Mouse (Mus musculus) heart, embryonic 16.5 days (tissue): ENCODE measurements around the gene Cyld. TPM values are rescaled to one million over a fixed set of nuclear protein-coding genes. Genes with fewer than 3 reads are reported as not detected.

ENCODE experiments used
- ATAC-seq: fragments of 200-750 bp; cut with Nextera tagmentation; replicated peaks from 2 replicates; pipeline ENCODE4 v1.8.0; 2017; ENCODE audit warnings: moderate number of reproducible peaks; ENCODE audit not compliant: insufficient read depth, low FRiP score; ENCODE audit errors: extremely low read depth
- H3K27ac ChIP-seq: fragments of 300-500 bp; sonication (generic); 2 replicates; pipeline ENCODE4 v1.5.1; 2014; ENCODE audit warnings: mild to moderate bottlenecking, low read length, control low read depth, moderate library complexity
- H3K27me3 ChIP-seq: fragments of 300-500 bp; sonication (generic); 2 replicates; pipeline ENCODE4 v1.6.1; 2014; ENCODE audit warnings: low read length, mixed read lengths; ENCODE audit not compliant: control insufficient read depth, insufficient read depth
- H3K36me3 ChIP-seq: fragments of 300-500 bp; sonication (generic); 2 replicates; pipeline ENCODE4 v1.6.1; 2014; ENCODE audit not compliant: control insufficient read depth, insufficient read depth
- H3K4me1 ChIP-seq: fragments of 300-500 bp; sonication (generic); 2 replicates; pipeline ENCODE4 v1.6.1; 2014; ENCODE audit warnings: low read length, mixed read lengths; ENCODE audit not compliant: control insufficient read depth, insufficient read depth
- H3K4me2 ChIP-seq: fragments of 300-500 bp; sonication (generic); 2 replicates; pipeline ENCODE4 v1.6.1; 2014; ENCODE audit warnings: low read depth, mild to moderate bottlenecking, control low read depth, low read length
- H3K4me3 ChIP-seq: fragments of 300-500 bp; sonication (generic); 2 replicates; pipeline ENCODE4 v1.5.1; 2014; ENCODE audit warnings: mild to moderate bottlenecking, control low read depth, low read length
- H3K9ac ChIP-seq: fragments of 300-500 bp; sonication (generic); 2 replicates; pipeline ENCODE4 v1.6.1; 2014; ENCODE audit warnings: low read length, control low read depth
- H3K9me3 ChIP-seq: fragments of 300-500 bp; sonication (generic); replicated peaks from 2 replicates; pipeline ENCODE4 v1.6.1; 2016; ENCODE audit warnings: low read length; ENCODE audit not compliant: control insufficient read depth
- WGBS: fragments of 180-500 bp; shearing (Covaris S2); extraction: QIAGEN DNeasy Blood & Tissue Kit; methylation state at CpG from one replicate; pipeline ENCODE4 v1.1.7; 2014; 5-methylcytosine and 5-hydroxymethylcytosine counted together
- polyA plus RNA-seq: library from polyadenylated mRNA; unstranded; fragments of >200 nt; fragmentation: Nextera tagmentation; extraction: Ambion mirVana; gene quantifications from 2 replicates; pipeline ENCODE4 v1.2.1, GENCODE M21; 2015

Cyld gene
- polyA plus RNA-seq, 1 experiment from 2014 or later: 12.7 TPM

DNA sequence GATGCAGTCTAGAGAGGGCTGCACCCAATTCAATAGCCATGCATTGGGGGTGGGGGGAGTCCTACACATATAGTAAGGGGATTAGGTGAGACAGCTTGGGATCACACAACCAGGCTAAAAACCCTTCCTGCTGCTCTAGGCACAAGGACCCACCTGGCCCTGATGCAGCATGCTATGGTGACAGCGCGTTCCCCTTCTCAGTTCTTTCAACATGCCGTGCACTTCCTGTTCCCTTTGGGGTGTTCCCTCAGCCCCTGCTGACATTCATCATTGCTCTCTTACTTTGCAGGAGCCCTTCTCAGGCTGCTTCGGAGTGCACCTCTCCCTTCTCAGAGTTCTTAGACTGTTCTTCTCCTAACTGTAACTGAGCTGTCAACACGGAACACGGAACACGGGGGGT, 2.5 kb upstream of the Cyld start:
- 64% methylated on average over 7 of the region's 7 CpGs for WGBS
- no peak overlapping the region for H3K4me3 ChIP-seq

DNA sequence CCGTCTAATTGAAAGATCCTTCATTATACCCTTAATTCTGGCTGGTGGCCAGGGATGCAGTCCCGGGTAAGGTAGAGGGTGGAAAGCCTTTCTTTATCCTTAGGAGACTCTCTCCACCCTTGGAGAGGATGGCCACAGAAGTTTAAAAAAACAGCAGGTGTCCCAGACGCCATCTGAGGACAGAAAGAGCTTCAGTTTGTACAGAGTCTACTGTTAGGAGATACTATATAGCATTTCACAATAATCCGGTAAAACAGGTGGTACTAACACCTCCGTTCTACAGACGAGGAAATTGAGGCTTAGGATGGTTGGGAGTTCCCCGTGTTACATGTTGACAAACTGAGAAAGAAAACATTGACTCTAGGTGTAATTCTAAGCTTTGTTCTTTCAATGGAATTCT, 600 bp upstream of the Cyld start:
- Histone ChIP-seq H3K27ac (no peak overlapping the region), H3K9me3 (no peaks in the 10 kb centered on the region)
- 18% methylated on average over 7 of the region's 7 CpGs for WGBS

More for the DNA sequence above, 2.5 kb upstream of the Cyld start:
- Histone ChIP-seq H3K27ac (no peak overlapping the region), H3K9ac (no peak overlapping the region), H3K9me3 (no peaks in the 10 kb centered on the region), H3K4me2 (no peak overlapping the region), H3K36me3 (no peaks in the 10 kb centered on the region), H3K27me3 (no peaks in the 10 kb centered on the region), H3K4me1 (peaks cover 10% of the 10 kb centered on the region)
- ATAC-seq: no peak

GRCm38 (mm10) chr8:88697642-88698031, 809 bp downstream of the Cyld start:
- Histone ChIP-seq H3K9me3 (no peaks in the 10 kb centered on the region), H3K27me3 (no peaks in the 10 kb centered on the region), H3K27ac (peak overlapping the region; percentile 82), H3K36me3 (no peaks in the 10 kb centered on the region), H3K4me3 (peak overlapping the region; percentile 90), H3K4me1 (peaks cover 8% of the 10 kb centered on the region), H3K4me2 (peak overlapping the region; percentile 82), H3K9ac (peak overlapping the region; percentile 91)
- 12% methylated on average over 4 of the region's 4 CpGs for WGBS
- ATAC-seq: no peak

More for the DNA sequence above, 600 bp upstream of the Cyld start:
- Histone ChIP-seq H3K36me3 (no peaks in the 10 kb centered on the region), H3K4me1 (peaks cover 10% of the 10 kb centered on the region), H3K9ac (peak overlapping the region; percentile 26; the same call in 1 of the 2 replicates), H3K27me3 (no peaks in the 10 kb centered on the region), H3K4me2 (peak overlapping the region; percentile 71), H3K4me3 (peak overlapping the region; percentile 90)
- ATAC-seq: no peak

DNA sequence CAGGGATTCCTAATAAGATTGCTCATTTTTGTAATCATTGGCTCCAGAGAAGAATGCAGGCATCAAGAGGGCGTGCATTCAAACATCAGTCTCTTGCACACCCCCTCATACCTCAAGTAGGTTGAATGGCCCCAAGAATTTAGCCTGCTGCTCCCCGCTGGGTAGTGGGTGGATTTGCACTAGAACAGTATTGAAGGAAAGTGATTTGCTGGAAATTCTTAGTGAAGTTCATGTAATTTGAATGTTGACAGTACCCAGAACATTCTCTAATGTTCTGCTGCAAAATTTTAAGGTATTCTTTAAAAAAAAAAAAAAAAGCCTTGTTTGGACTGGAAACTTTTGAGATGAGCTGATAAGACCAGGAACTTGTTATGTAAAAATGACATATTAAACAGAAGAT, 1.2 kb downstream of the Cyld start:
- Histone ChIP-seq H3K4me2 (peak overlapping the region; percentile 82), H3K9me3 (no peaks in the 10 kb centered on the region), H3K36me3 (no peaks in the 10 kb centered on the region), H3K9ac (peak overlapping the region; percentile 91), H3K27me3 (no peaks in the 10 kb centered on the region), H3K4me1 (peaks cover 8% of the 10 kb centered on the region), H3K4me3 (peak overlapping the region; percentile 90), H3K27ac (no peak overlapping the region)
- WGBS: 46% methylated on average over 2 of the region's 2 CpGs
- no peak for ATAC-seq

DNA sequence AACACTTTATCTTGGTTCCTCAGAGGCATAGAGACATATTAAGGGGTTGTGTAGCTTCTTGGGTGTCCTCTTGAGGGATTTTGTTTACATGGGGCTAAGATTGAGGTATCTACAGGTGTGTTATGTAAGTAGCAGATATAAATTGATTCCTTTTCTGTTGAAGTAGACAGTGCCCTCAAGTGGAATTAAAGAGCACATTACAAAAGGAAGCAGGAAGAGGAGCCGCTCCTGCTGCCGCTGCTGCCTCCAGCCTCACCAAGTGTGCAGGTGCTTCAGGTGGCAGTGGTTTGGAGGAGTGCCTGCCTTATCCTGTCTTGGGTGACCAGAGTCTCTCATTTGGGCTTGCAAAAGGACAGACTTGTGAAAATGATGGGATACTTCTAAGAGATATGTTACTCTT, 4.8 kb downstream of the Cyld start:
- Histone ChIP-seq H3K4me2 (no peak overlapping the region), H3K27ac (no peak overlapping the region), H3K9ac (no peak overlapping the region), H3K36me3 (no peaks in the 10 kb centered on the region), H3K4me1 (peaks cover 6% of the 10 kb centered on the region), H3K27me3 (no peaks in the 10 kb centered on the region), H3K9me3 (no peaks in the 10 kb centered on the region), H3K4me3 (no peak overlapping the region)
- 21% methylated on average over 2 of the region's 2 CpGs for WGBS
- no peak for ATAC-seq

DNA sequence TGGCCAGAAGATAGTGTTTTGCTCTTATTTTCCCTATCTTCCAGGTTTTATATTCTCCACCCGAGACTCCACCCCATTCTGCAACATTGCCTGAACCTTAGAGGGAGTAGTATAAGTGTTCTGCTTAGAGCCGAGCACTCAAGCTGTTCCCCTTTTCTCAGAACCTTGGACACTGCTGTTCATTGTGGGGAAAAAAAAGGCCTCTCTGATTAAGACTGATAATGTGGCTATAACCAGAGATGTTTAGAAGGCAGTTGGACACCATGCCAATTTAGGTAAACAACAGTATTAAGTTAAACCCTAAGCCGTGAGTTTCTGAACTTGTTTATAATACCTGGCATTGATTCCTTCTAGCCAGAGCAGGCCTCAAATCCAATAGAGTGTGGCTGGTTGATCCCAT, 6.0 kb downstream of the Cyld start:
- Histone ChIP-seq H3K27me3 (no peaks in the 10 kb centered on the region), H3K4me2 (no peak overlapping the region), H3K36me3 (peaks cover under 1% of the 10 kb centered on the region), H3K4me1 (peaks cover 2% of the 10 kb centered on the region), H3K9me3 (no peaks in the 10 kb centered on the region), H3K27ac (no peak overlapping the region), H3K9ac (no peak overlapping the region), H3K4me3 (no peak overlapping the region)
- 83% methylated on average over 3 of the region's 3 CpGs for WGBS
- no peak for ATAC-seq

DNA sequence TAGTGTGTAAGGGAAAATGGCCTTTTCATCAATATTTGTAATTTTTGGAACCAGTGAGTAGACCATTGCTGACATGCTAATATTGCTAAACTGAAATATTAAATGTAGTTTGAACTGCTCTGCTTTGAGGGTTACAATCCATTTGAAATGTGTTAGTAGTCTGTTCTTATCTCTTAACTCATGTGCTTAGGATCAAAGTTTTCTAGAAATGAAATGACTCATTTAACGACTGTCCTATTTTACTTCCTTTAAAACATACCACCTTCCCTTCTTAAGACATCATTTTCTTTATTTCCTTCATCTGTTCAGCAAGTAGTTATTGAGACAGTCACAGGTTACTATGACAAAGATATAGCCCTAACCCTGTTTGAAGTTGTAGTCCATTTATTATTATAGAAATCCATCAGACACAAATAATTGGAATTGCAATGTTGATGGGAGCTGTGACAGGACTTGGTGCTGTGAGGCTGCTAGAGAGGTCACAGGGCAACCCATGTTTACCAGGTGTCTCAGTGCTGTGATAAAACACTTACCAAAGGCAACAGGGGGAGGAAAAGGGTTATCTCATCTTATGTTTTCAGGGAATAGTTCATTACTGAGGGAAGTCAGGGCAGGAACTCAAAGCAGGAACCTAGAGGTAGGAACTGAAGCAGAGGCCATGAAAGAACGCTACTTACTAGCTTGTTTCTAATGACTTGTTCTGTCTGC, 26.6 kb downstream of the Cyld start:
- Histone ChIP-seq H3K27ac (no peak overlapping the region), H3K4me2 (no peak overlapping the region), H3K27me3 (no peaks in the 10 kb centered on the region), H3K36me3 (peaks cover 16% of the 10 kb centered on the region), H3K9ac (no peak overlapping the region), H3K4me3 (no peak overlapping the region), H3K9me3 (no peaks in the 10 kb centered on the region), H3K4me1 (no peaks in the 10 kb centered on the region)
- ATAC-seq: no peak
- 90% methylated on average over 2 of the region's 2 CpGs for WGBS

DNA sequence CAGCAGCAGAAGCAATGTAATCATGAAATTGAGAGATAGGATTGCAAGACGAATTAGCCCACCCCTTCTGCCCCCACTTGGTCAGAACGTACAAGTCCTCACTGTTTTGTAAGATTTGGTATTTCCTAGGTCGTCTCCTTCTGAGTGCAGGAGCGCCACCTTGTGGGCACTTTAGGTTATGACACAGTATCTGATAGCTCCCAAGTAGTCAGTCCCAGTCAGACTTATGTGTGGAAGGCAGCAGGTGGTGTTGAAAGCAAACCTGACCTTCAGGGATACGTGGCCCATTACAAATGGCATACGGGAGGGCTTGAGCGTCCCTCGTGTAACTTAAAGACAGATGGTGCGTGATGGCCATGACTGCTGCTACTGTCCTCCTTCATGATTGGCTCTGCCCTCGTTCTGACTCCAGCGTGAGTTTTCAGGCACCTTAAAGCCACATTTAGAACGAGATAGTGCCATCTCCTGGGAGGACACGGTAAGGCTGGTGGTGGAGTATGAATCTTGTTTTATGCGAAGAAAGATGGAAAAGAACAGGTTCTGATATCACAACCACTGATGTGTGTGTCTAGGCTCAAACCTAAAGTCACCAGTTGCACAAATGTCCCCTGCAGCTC, 58.5 kb downstream of the Cyld start:
- peak overlapping the region; percentile 55 for H3K4me2 ChIP-seq
- peak; percentile 72 for ATAC-seq

DNA sequence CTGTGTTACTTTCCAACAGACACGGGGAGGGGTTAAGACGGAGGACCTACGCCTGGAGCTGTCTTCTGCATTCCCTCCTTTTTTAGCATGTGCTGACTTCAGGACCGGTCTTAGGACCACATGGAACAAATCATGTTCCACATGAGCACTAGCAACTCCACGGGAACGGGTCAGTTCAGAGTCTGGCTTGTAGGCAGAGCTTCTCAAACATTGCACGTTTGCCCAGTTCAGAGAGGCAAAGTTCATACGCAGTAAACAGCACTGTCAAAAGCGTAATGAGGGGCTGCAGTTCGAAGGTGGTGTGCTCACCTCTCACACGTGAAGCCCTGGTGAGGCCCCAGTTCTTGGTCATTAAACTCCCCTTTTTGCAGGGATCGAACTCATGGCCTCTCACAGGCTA, 65.2 kb downstream of the Cyld start:
- no peak overlapping the region for H3K4me2 ChIP-seq
- H3K4me3 ChIP-seq: no peak overlapping the region
- 84% methylated on average over 12 of the region's 12 CpGs for WGBS
- H3K27me3 ChIP-seq: 0 out of 2 replicates have a peak, but pooled peaks cover 3% of the 10 kb centered on the region
- no peaks in the 10 kb centered on the region for H3K36me3 ChIP-seq
- no peak for ATAC-seq
- no peak overlapping the region for H3K27ac ChIP-seq
- no peak overlapping the region for H3K9ac ChIP-seq
- no peaks in the 10 kb centered on the region for H3K9me3 ChIP-seq
- no peaks in the 10 kb centered on the region for H3K4me1 ChIP-seq

More for the DNA sequence above, 58.5 kb downstream of the Cyld start:
- Histone ChIP-seq H3K9ac (no peak overlapping the region), H3K9me3 (no peaks in the 10 kb centered on the region), H3K27me3 (0 out of 2 replicates have a peak, but pooled peaks cover 3% of the 10 kb centered on the region), H3K4me3 (no peak overlapping the region), H3K4me1 (0 out of 2 replicates have a peak, but pooled peaks cover 3% of the 10 kb centered on the region), H3K36me3 (no peaks in the 10 kb centered on the region), H3K27ac (no peak overlapping the region)
- 2% methylated on average over 14 of the region's 14 CpGs for WGBS
